Mouse (Mus musculus) liver, embryonic 13.5 days (tissue): Measurements from ENCODE around the gene Krt6a. TPM values are rescaled to one million over a fixed set of nuclear protein-coding genes. Genes with fewer than 3 reads are reported as not detected.

ENCODE experiments used
- ATAC-seq: fragments of 200-750 bp; cut with Nextera tagmentation; 2 replicates; pipeline ENCODE4 v1.8.0; 2017; ENCODE audit warnings: low read depth, mild to moderate bottlenecking, moderate number of reproducible peaks, moderate library complexity
- DNase-seq: peaks from one replicate; pipeline ENCODE4 v3.0.0; 2022
- H3K27ac ChIP-seq: fragments of 300-500 bp; sonication (generic); 2 replicates; pipeline ENCODE4 v1.5.1; 2015; ENCODE audit warnings: moderate library complexity, mild to moderate bottlenecking, inconsistent platforms
- H3K27me3 ChIP-seq: fragments of 300-500 bp; sonication (generic); 2 replicates; pipeline ENCODE4 v1.6.1; 2015; ENCODE audit warnings: mild to moderate bottlenecking, inconsistent platforms
- H3K36me3 ChIP-seq: fragments of 300-500 bp; sonication (generic); 2 replicates; pipeline ENCODE4 v1.6.1; 2015; ENCODE audit warnings: mild to moderate bottlenecking, inconsistent platforms
- H3K4me1 ChIP-seq: fragments of 300-500 bp; sonication (generic); replicated peaks from 2 replicates; pipeline ENCODE4 v1.6.1; 2015; ENCODE audit warnings: inconsistent platforms
- H3K4me2 ChIP-seq: fragments of 300-500 bp; sonication (generic); 2 replicates; pipeline ENCODE4 v1.6.1; 2015; ENCODE audit warnings: inconsistent platforms, mild to moderate bottlenecking, moderate library complexity
- H3K4me3 ChIP-seq: fragments of 300-500 bp; sonication (generic); replicated peaks from 2 replicates; pipeline ENCODE4 v1.5.1; 2015; ENCODE audit warnings: mild to moderate bottlenecking, inconsistent platforms
- H3K9ac ChIP-seq: fragments of 300-500 bp; sonication (generic); 2 replicates; pipeline ENCODE4 v1.6.1; 2015; ENCODE audit warnings: mild to moderate bottlenecking, inconsistent platforms
- H3K9me3 ChIP-seq: fragments of 300-500 bp; sonication (generic); replicated peaks from 2 replicates; pipeline ENCODE4 v1.6.1; 2016; ENCODE audit warnings: inconsistent platforms
- WGBS: fragments of 180-500 bp; shearing (Covaris S2); methylation state at CpG from one replicate; pipeline ENCODE4 v1.1.7; 2015; ENCODE audit not compliant: insufficient replicate concordance; 5-methylcytosine and 5-hydroxymethylcytosine counted together
- polyA plus RNA-seq: library from polyadenylated mRNA; unstranded; fragments of >200 nt; fragmentation: Nextera tagmentation; extraction: Ambion mirVana; gene quantifications from 2 replicates; pipeline ENCODE4 v1.2.1, GENCODE M21; 2015

The Krt6a gene
- polyA plus RNA-seq = 0.05 and 0.09 TPM in 2 replicates

DNA sequence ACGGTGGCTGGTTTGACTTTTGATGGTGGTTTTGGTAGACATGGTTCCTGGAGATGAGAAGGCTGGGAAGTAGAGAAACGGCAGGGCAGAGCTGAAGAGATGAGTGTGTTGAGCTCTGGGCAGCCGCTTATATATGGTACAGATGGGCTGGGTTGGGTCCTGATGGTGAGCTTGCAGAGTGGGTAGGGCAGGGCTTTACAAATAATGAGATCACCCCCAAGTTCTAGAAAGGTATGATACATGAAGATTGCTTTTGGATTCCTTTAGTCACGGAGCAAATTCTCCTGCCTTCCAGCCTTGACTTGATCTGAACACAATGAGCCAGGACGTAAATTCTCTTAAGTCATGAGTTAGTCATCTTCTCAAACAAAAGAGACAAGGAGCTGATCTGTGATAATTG, at the start of gene Krt6a:
Gene Krt6a (minus strand): TSS at position 101 of the 400 bp plus-strand sequence.
- H3K27me3 ChIP-seq = no peaks in the 10 kb centered on the region
- H3K9me3 ChIP-seq = no peaks in the 10 kb centered on the region
- no peaks in the 10 kb centered on the region for H3K4me1 ChIP-seq
- H3K36me3 ChIP-seq = no peaks in the 10 kb centered on the region
- H3K9ac ChIP-seq = no peak within 1 kb of the TSS
- H3K27ac ChIP-seq = no peak within 1 kb of the TSS
- WGBS = 58% methylated on average over 5 of the region's 5 CpGs
- ATAC-seq = no peak
- no peak for DNase-seq
- H3K4me2 ChIP-seq = no peak within 1 kb of the TSS
- no peak within 1 kb of the TSS for H3K4me3 ChIP-seq

DNA sequence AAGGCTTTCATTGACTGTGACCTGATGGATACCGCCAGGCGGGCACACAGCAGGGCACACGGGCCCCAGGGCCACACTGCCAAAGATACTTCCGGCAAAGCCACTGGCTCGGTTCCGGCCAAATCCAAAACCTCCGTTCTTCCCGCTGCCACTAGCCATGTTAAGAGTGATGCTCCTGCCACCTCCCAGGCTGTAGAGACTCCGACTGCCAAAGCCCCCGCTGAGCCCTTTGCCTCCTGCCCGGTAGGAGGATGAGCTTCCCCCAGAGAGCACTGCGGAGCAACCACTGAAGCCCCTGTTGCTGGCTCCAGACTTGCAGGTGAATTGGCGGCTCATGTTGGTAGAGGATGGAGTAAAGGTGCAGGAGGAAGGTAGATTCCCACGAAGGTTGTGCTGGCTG, 48.6 kb upstream of the Krt6a start, which contains the start of gene Krt71:
Gene Krt71 (minus strand): TSS at position 399 of the 400 bp plus-strand sequence.
- Histone ChIP-seq H3K4me2 (no peak within 1 kb of the TSS), H3K9ac (no peak within 1 kb of the TSS), H3K27me3 (0 out of 2 replicates have a peak, but pooled peaks cover 6% of the 10 kb centered on the region), H3K27ac (no peak within 1 kb of the TSS), H3K36me3 (no peaks in the 10 kb centered on the region), H3K9me3 (no peaks in the 10 kb centered on the region), H3K4me3 (no peak within 1 kb of the TSS), H3K4me1 (no peaks in the 10 kb centered on the region)
- ATAC-seq = no peak
- 47% methylated on average over 14 of the region's 14 CpGs for WGBS
- DNase-seq = no peak

DNA sequence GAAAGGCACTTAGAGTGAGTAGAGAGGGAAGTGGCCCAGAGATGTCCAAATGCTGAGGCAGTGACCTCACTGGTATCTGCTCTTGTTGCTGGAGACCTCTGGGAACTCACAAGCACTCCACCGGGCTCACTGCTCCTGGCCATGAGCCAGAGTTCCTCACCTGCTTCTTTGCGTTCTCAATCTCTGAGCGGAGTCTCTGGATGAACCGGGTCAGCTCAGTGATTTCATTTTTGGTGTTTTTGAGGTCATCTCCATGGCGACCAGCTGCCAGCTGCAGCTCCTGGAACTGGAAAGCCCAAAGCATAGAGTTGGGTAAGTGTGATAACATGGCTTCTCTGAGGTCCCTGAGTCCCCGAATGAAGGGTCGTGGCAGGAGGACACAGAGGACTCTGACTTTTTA, 43.7 kb upstream of the Krt6a start:
- 0 out of 2 replicates have a peak, but pooled peaks cover 3% of the 10 kb centered on the region for H3K27me3 ChIP-seq
- H3K9me3 ChIP-seq = no peaks in the 10 kb centered on the region
- H3K4me3 ChIP-seq = no peak overlapping the region
- no peak overlapping the region for H3K9ac ChIP-seq
- H3K27ac ChIP-seq = no peak overlapping the region
- 62% methylated on average over 7 of the region's 7 CpGs for WGBS
- H3K4me1 ChIP-seq = no peaks in the 10 kb centered on the region
- DNase-seq (no peak), ATAC-seq (no peak)
- H3K36me3 ChIP-seq = no peaks in the 10 kb centered on the region
- no peak overlapping the region for H3K4me2 ChIP-seq

- H3K4me3 ChIP-seq = no peak overlapping the region
- H3K36me3 ChIP-seq = no peaks in the 10 kb centered on the region
- no peaks in the 10 kb centered on the region for H3K4me1 ChIP-seq
- no peaks in the 10 kb centered on the region for H3K27me3 ChIP-seq
- H3K4me2 ChIP-seq = no peak overlapping the region
- ATAC-seq (no peak), DNase-seq (no peak)
- no peak overlapping the region for H3K9ac ChIP-seq
- no peak overlapping the region for H3K27ac ChIP-seq
- H3K9me3 ChIP-seq = no peaks in the 10 kb centered on the region
Observed at GRCm38 (mm10) chr15:101730653-101731052, 36.5 kb upstream of the Krt6a start.

- 31% methylated on average over 5 of the region's 5 CpGs for WGBS
- Histone ChIP-seq H3K4me1 (no peaks in the 10 kb centered on the region), H3K9me3 (no peaks in the 10 kb centered on the region), H3K4me3 (no peak overlapping the region), H3K27ac (no peak overlapping the region), H3K9ac (no peak overlapping the region), H3K36me3 (no peaks in the 10 kb centered on the region), H3K4me2 (no peak overlapping the region), H3K27me3 (no peaks in the 10 kb centered on the region)
- no peak for DNase-seq
- no peak for ATAC-seq
Observed at GRCm38 (mm10) chr15:101724686-101725085, 30.6 kb upstream of the Krt6a start.

GRCm38 (mm10) chr15:101715831-101716230, 21.7 kb upstream of the Krt6a start:
- 47% methylated on average over 3 of the region's 3 CpGs for WGBS

DNA sequence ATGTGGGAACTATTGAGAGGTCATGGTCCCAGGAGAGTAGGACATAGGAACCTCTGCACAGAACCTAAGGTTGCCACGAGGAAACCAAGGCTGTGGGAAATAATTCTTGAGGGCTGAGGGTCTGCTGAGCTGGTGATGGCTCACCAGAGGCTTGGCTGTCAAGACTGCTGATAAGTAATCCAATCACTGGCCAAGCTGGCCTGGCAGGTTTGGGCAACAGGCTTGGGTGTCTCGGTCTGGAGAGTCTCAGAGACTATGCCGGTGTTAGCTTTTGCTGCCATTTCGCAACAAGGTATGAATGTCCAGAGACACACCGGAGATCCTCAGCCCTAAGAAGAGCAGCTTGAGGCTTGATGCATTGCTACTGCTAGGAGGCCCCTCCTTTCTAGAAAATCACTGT, 20.2 kb upstream of the Krt6a start:
- Histone ChIP-seq H3K27ac (no peak overlapping the region), H3K27me3 (no peaks in the 10 kb centered on the region), H3K4me1 (no peaks in the 10 kb centered on the region), H3K4me3 (no peak overlapping the region), H3K9me3 (no peaks in the 10 kb centered on the region), H3K4me2 (no peak overlapping the region), H3K36me3 (no peaks in the 10 kb centered on the region), H3K9ac (no peak overlapping the region)
- ATAC-seq (no peak), DNase-seq (no peak)
- WGBS = 62% methylated on average over 5 of the region's 5 CpGs

More at GRCm38 (mm10) chr15:101715831-101716230, 21.7 kb upstream of the Krt6a start:
- Histone ChIP-seq H3K4me2 (no peak overlapping the region), H3K4me3 (no peak overlapping the region), H3K9me3 (no peaks in the 10 kb centered on the region), H3K9ac (no peak overlapping the region), H3K4me1 (no peaks in the 10 kb centered on the region), H3K27me3 (no peaks in the 10 kb centered on the region), H3K36me3 (no peaks in the 10 kb centered on the region), H3K27ac (no peak overlapping the region)
- DNase-seq = no peak
- ATAC-seq = no peak

DNA sequence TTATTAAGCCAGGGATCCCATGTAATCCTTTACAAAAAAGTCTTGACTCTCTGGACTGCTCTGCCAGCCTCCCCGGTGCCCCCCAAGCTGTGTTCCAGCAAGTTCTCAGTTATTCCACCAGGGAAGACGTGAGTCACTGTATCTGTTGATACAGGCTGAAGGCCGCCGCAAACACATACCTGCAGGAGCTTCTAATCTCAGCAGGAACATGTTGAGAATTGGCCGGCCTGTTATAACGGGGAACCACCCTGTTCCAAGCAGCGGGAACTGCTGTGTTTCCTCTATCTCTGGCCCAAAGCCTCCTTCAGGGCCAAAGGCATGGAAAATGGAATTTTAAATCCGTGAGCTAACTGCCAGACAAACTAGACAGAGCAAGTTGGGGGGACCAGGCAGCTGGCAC, 19.6 kb upstream of the Krt6a start:
- WGBS = 61% methylated on average over 8 of the region's 8 CpGs
- Histone ChIP-seq H3K4me3 (no peak overlapping the region), H3K36me3 (no peaks in the 10 kb centered on the region), H3K9ac (no peak overlapping the region), H3K27ac (no peak overlapping the region), H3K4me2 (no peak overlapping the region), H3K9me3 (no peaks in the 10 kb centered on the region), H3K27me3 (no peaks in the 10 kb centered on the region), H3K4me1 (no peaks in the 10 kb centered on the region)
- DNase-seq (no peak), ATAC-seq (no peak)

- no peak for DNase-seq
- H3K9me3 ChIP-seq = no peaks in the 10 kb centered on the region
- WGBS = 61% methylated on average over 13 of the region's 13 CpGs
- H3K4me1 ChIP-seq = no peaks in the 10 kb centered on the region
- H3K9ac ChIP-seq = no peak within 1 kb of the TSS
- no peak for ATAC-seq
- H3K4me2 ChIP-seq = no peak within 1 kb of the TSS
- H3K36me3 ChIP-seq = no peaks in the 10 kb centered on the region
- no peaks in the 10 kb centered on the region for H3K27me3 ChIP-seq
- no peak within 1 kb of the TSS for H3K27ac ChIP-seq
- no peak within 1 kb of the TSS for H3K4me3 ChIP-seq
Observed at GRCm38 (mm10) chr15:101712720-101713119, 18.6 kb upstream of the Krt6a start, which contains the start of gene Krt5. Gene Krt5 (minus strand): TSS chr15:101712898.

DNA sequence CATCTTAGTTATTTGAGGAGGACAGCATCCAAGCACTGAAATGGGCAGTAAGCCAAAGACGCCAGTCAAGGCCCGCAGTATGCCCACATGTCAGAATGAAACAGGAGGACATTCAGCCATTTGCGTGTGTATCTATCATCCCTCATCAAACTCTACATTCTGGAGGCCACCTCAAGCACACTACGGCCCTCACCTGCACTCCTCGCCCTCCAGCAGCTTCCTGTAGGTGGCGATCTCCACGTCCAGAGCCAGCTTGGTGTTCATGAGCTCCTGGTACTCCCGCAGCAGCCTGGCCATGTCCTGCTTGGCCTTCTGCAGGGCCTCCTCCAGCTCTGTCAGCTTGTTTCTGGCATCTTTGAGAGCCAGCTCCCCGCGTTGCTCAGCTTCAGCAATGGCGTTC, 14.6 kb upstream of the Krt6a start:
- no peak for DNase-seq
- H3K4me2 ChIP-seq = no peak overlapping the region
- H3K9ac ChIP-seq = no peak overlapping the region
- H3K27me3 ChIP-seq = no peaks in the 10 kb centered on the region
- 53% methylated on average over 11 of the region's 11 CpGs for WGBS
- ATAC-seq = no peak
- no peaks in the 10 kb centered on the region for H3K36me3 ChIP-seq
- H3K4me1 ChIP-seq = no peaks in the 10 kb centered on the region
- H3K9me3 ChIP-seq = no peaks in the 10 kb centered on the region
- H3K4me3 ChIP-seq = no peak overlapping the region
- no peak overlapping the region for H3K27ac ChIP-seq

DNA sequence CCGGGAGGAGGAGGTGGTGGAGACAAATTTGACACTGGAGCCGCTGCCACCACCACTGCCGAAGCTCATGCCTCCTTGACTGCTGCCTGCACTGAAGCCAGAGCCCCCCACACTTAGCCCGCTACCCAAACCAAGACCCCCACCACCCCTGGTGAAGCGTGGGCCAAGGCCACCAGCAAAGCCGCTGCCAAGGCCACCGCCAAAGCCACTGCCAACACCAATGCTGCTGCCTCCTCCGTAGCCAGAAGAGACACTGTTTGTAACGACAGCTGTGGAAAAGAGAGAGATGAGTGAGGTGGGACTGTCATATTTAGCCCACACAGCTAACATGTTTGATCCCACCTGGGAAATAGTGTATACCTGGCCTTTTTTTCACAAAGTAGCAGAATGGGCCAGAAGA, 13.3 kb upstream of the Krt6a start:
- DNase-seq = no peak
- H3K27ac ChIP-seq = no peak overlapping the region
- no peak overlapping the region for H3K4me3 ChIP-seq
- H3K4me2 ChIP-seq = no peak overlapping the region
- no peaks in the 10 kb centered on the region for H3K4me1 ChIP-seq
- no peaks in the 10 kb centered on the region for H3K36me3 ChIP-seq
- 65% methylated on average over 9 of the region's 9 CpGs for whole genome bisulfite sequencing
- H3K9ac ChIP-seq = no peak overlapping the region
- H3K27me3 ChIP-seq = no peaks in the 10 kb centered on the region
- ATAC-seq = no peak
- H3K9me3 ChIP-seq = no peaks in the 10 kb centered on the region

- Histone ChIP-seq H3K27me3 (no peaks in the 10 kb centered on the region), H3K4me3 (no peak overlapping the region), H3K9ac (no peak overlapping the region), H3K9me3 (no peaks in the 10 kb centered on the region), H3K4me1 (no peaks in the 10 kb centered on the region), H3K4me2 (no peak overlapping the region), H3K27ac (no peak overlapping the region), H3K36me3 (no peaks in the 10 kb centered on the region)
- ATAC-seq = no peak
- WGBS = 56% methylated on average over 4 of the region's 4 CpGs
- no peak for DNase-seq
Observed at GRCm38 (mm10) chr15:101704066-101704465, 10.0 kb upstream of the Krt6a start.
